Mouse (Mus musculus) CH12.LX (cell line): ENCODE results near the gene Cfap97d1. TPM values are rescaled to one million over a fixed set of nuclear protein-coding genes. Genes with fewer than 3 reads are reported as not detected.

Experiments
- DNase-seq: peaks from one replicate; pipeline ENCODE4 v3.0.0-alpha.2; 2013; ENCODE audit errors: extremely low read depth
- H3K27ac ChIP-seq: 2 replicates; pipeline ENCODE4 v1.5.1; 2012; ENCODE audit warnings: low read depth, mild to moderate bottlenecking, control low read depth, moderate library complexity; ENCODE audit not compliant: insufficient read depth
- H3K27me3 ChIP-seq: replicated peaks from 2 replicates; pipeline ENCODE3; 2012; ENCODE audit warnings: inconsistent platforms
- H3K36me3 ChIP-seq, 2 experiments: replicated peaks in 1 of 2; 2 replicates each; pipeline versions ENCODE3 to v1.6.1; 2012; ENCODE audit warnings: inconsistent platforms in 1 of 2, low read length in 1 of 2, mild to moderate bottlenecking in 1 of 2, mixed read lengths in 1 of 2, moderate library complexity in 1 of 2; ENCODE audit not compliant: control insufficient read depth in 1 of 2, insufficient read depth in 1 of 2
- H3K4me1 ChIP-seq, 2 experiments: 2 replicates each; pipeline ENCODE4 v1.6.1; 2012; ENCODE audit warnings: inconsistent platforms in 1 of 2, moderate library complexity in 1 of 2; ENCODE audit not compliant: insufficient read depth in 2 of 2, control insufficient read depth in 1 of 2
- H3K4me2 ChIP-seq: 2 replicates; pipeline ENCODE4 v1.6.1; 2012; ENCODE audit warnings: low read depth, mild to moderate bottlenecking, control low read depth; ENCODE audit not compliant: poor library complexity, insufficient read depth, severe bottlenecking
- H3K4me3 ChIP-seq, 3 experiments: fragments of 150-350 bp in 1 of 3; sonication (generic) in 1 of 3; replicated peaks in 1 of 3; 2 replicates each; pipeline versions ENCODE3 to v1.5.1; 2011 to 2012; ENCODE audit warnings: low read depth in 2 of 3, low read length in 2 of 3, mild to moderate bottlenecking in 2 of 3, moderate library complexity in 2 of 3, control low read depth in 1 of 3, improper control_type of control experiment in 1 of 3, inconsistent platforms in 1 of 3, mixed read lengths in 1 of 3; ENCODE audit not compliant: poor library complexity in 1 of 3
- H3K79me2 ChIP-seq: replicated peaks from 2 replicates; pipeline ENCODE4 v1.6.1; 2012; ENCODE audit warnings: mild to moderate bottlenecking, moderate library complexity; ENCODE audit not compliant: control insufficient read depth, poor library complexity, insufficient read depth, severe bottlenecking; ENCODE audit errors: extremely low read depth
- H3K9ac ChIP-seq: 2 replicates; pipeline ENCODE4 v1.6.1; 2012; ENCODE audit warnings: low read depth, mild to moderate bottlenecking, control low read depth, moderate library complexity; ENCODE audit not compliant: insufficient read depth
- H3K9me3 ChIP-seq: replicated peaks from 2 replicates; pipeline ENCODE3; 2012; ENCODE audit warnings: low read length, inconsistent platforms, mixed read lengths
- BHLHE40 ChIP-seq: IDR thresholded peaks from 2 replicates; pipeline ENCODE4 v1.6.1; 2011; ENCODE audit warnings: mild to moderate bottlenecking, low read depth, low read length, improper control_type of control experiment
- EP300 ChIP-seq: IDR thresholded peaks from 2 replicates; pipeline ENCODE4 v1.6.1; 2011; ENCODE audit warnings: low read length, improper control_type of control experiment
- ETS1 ChIP-seq: conservative IDR thresholded peaks from 2 replicates; pipeline ENCODE4 v1.6.1; 2012; ENCODE audit warnings: low read depth, mild to moderate bottlenecking, inconsistent platforms, low read length, improper control_type of control experiment, moderate library complexity
- HCFC1 ChIP-seq: IDR thresholded peaks from 2 replicates; pipeline ENCODE4 v1.6.1; 2012; ENCODE audit warnings: low read depth, mild to moderate bottlenecking, inconsistent platforms, low read length, improper control_type of control experiment
- IRF4 ChIP-seq: IDR thresholded peaks from 2 replicates; pipeline ENCODE4 v1.6.1; 2014; ENCODE audit warnings: low read depth, mild to moderate bottlenecking, inconsistent platforms, low read length, improper control_type of control experiment
- JUND ChIP-seq: conservative IDR thresholded peaks from 2 replicates; pipeline ENCODE4 v1.6.1; 2011; ENCODE audit warnings: low read depth, low read length, improper control_type of control experiment
- MAZ ChIP-seq: IDR thresholded peaks from 2 replicates; pipeline ENCODE4 v1.6.1; 2012; ENCODE audit warnings: low read depth, mild to moderate bottlenecking, inconsistent platforms, low read length, improper control_type of control experiment, moderate library complexity
- MEF2A ChIP-seq: IDR thresholded peaks from 2 replicates; pipeline ENCODE4 v1.6.1; 2014; ENCODE audit warnings: low read depth, mild to moderate bottlenecking, inconsistent platforms, low read length, improper control_type of control experiment, borderline replicate concordance
- MYC ChIP-seq: IDR thresholded peaks from 2 replicates; pipeline ENCODE4 v1.6.1; 2011; ENCODE audit warnings: low read depth, mild to moderate bottlenecking, improper control_type of control experiment, low read length
- NELFE ChIP-seq: IDR thresholded peaks from 2 replicates; pipeline ENCODE4 v1.6.1; 2011; ENCODE audit warnings: low read depth, low read length, improper control_type of control experiment
- POLR2AphosphoS2 ChIP-seq: IDR thresholded peaks from 2 replicates; pipeline ENCODE4 v1.6.1; 2011; ENCODE audit warnings: low read depth, low read length, improper control_type of control experiment
- SMC3 ChIP-seq: IDR thresholded peaks from 2 replicates; pipeline ENCODE4 v1.6.1; 2011; ENCODE audit warnings: low read depth, low read length, improper control_type of control experiment
- TBP ChIP-seq: conservative IDR thresholded peaks from 2 replicates; pipeline ENCODE4 v1.6.1; 2011; ENCODE audit warnings: low read depth, low read length, improper control_type of control experiment
- UBTF ChIP-seq: IDR thresholded peaks from 2 replicates; pipeline ENCODE4 v1.6.1; 2012; ENCODE audit warnings: low read depth, mild to moderate bottlenecking, inconsistent platforms, low read length, improper control_type of control experiment, moderate library complexity
- USF1 ChIP-seq: IDR thresholded peaks from 2 replicates; pipeline ENCODE4 v1.6.1; 2014; ENCODE audit warnings: low read depth, mild to moderate bottlenecking, inconsistent platforms, low read length, improper control_type of control experiment
- ZMIZ1 ChIP-seq: IDR thresholded peaks from 2 replicates; pipeline ENCODE4 v1.6.1; 2012; ENCODE audit warnings: low read depth, mild to moderate bottlenecking, inconsistent platforms, low read length, improper control_type of control experiment
- dilution Hi-C: fragments of 300-500 bp; cut with MboI; formaldehyde crosslinking; loops from 2 replicates; pipeline ENCODE4 v1.14.3; 2020; ENCODE audit warnings: low sequenced_read_pairs; ENCODE audit not compliant: extremely low pct_unique_long_range_greater_than_20kb, extremely low pct_ligation_motif_present
- in situ Hi-C: fragments of 300-500 bp; cut with MboI; formaldehyde crosslinking; loops from 3 replicates; pipeline ENCODE4 v1.14.3; 2019; ENCODE audit warnings: low sequenced_read_pairs, low pct_ligation_motif_present, low pct_unique_long_range_greater_than_20kb, mixed read lengths
- polyA plus RNA-seq: library from polyadenylated mRNA; unstranded; fragments of >175 nt; gene quantifications from 2 replicates; pipeline ENCODE4 v1.2.1, GENCODE M21; 2012; ENCODE audit warnings: low read depth; ENCODE audit not compliant: insufficient read length
- total RNA-seq, 2 experiments: library from RNA; depleted of rRNA; stranded (reverse); fragments of 300-350 nt in 1 of 2; fragments of >200 nt in 1 of 2; gene quantifications; 2 replicates each; pipeline ENCODE4 v1.2.3; 2012 to 2014

Cfap97d1 gene
- total and polyA plus RNA-seq, 3 experiments, result not detected

- TF ChIP-seq MYC (no peak), UBTF (0 out of 2 replicates have a peak, but pooled peaks have one; percentile 24), HCFC1 (no peak)
- dilution Hi-C loops (loop anchor here (10.0 kb wide), 1 partner anchor 49 kb away; no protein-coding TSS in a partner anchor), in situ Hi-C loops (no loop called here)
- Histone ChIP-seq H3K27ac (no peak overlapping the region), H3K4me3 (peak overlapping the region in 1 of 3 experiments; percentile 26), H3K9ac (no peak overlapping the region), H3K27me3 (peaks cover 86% of the 10 kb centered on the region), H3K79me2 (no peaks in the 10 kb centered on the region), H3K9me3 (peaks cover 3% of the 10 kb centered on the region), H3K4me1 (0 out of 4 replicates have a peak, but pooled peaks cover 2 to 4% of the 10 kb centered on the region in 2 experiments), H3K4me2 (peak overlapping the region; percentile 29; the same call in 1 of the 2 replicates), H3K36me3 (no peaks in the 10 kb centered on the region)
- no peak for DNase-seq
Observed at GRCm38 (mm10) chr11:101963473-101964291, 20.4 kb upstream of the Cfap97d1 start.

DNA sequence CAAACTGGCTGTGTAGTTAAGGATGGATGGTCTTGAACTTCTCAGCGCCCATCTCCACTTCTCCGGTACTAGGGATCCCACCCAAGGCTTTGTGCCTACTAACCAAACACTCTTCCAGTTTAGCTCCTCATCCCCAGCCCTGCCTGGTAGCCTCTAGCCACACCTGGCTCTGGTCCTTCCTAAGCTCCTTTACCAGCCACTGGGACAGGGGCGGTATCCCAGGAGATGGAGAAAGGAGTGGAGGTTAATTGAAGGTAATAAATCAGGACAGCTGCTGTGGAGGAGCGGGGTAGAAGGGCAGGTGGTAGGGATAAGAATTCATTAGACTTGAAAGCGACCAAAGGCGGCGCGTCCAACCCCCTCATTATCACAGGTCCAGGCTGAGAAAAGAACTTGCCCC lies 19.4 kb upstream of the Cfap97d1 start:
- Histone ChIP-seq H3K36me3 (no peaks in the 10 kb centered on the region), H3K9ac (no peak overlapping the region), H3K4me1 (0 out of 4 replicates have a peak, but pooled peaks cover 2% of the 10 kb centered on the region in 2 experiments), H3K4me2 (no peak overlapping the region), H3K4me3 (no peak overlapping the region), H3K27ac (no peak overlapping the region), H3K27me3 (peaks cover 78% of the 10 kb centered on the region), H3K79me2 (no peaks in the 10 kb centered on the region), H3K9me3 (peaks cover 3% of the 10 kb centered on the region)
- TF ChIP-seq TBP (no peak), NELFE (no peak), EP300 (no peak), JUND (no peak), MAZ (no peak), MEF2A (no peak), POLR2AphosphoS2 (no peak)
- in situ Hi-C loops (loop anchor here (5.0 kb wide), 1 partner anchor 42 kb away; no protein-coding TSS in a partner anchor), dilution Hi-C loops (loop anchor here (10.0 kb wide), 1 partner anchor 50 kb away; no protein-coding TSS in a partner anchor)
- DNase-seq, result no peak

DNA sequence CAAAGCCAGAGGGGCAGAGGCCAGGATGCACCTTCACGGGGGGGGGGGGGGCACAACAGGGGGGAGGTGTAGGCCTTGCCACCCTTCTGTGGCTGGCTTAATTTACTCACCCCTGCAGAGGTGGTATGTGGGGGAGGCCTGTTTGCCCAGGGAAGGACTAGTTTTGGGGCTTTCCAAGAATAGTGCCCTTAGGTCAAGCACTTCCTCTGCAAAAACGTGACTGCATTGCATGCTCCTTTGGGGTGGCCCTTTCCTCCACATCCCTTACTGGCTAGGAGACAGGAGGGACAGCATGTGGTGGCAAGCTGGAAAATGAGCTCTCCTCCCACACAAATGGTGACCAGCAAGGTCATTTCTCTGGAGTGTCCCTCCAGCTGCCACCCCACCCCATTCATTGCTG lies 18.5 kb upstream of the Cfap97d1 start:
- 0 out of 4 replicates have a peak, but pooled peaks cover 2% of the 10 kb centered on the region in 2 experiments for H3K4me1 ChIP-seq
- H3K36me3 ChIP-seq, result no peaks in the 10 kb centered on the region
- H3K9me3 ChIP-seq, result peaks cover 3% of the 10 kb centered on the region
- peak; percentile 26; the same call in 1 of the 2 replicates for TF ChIP-seq BHLHE40
- no peak for TF ChIP-seq ZMIZ1
- TF ChIP-seq ETS1, result no peak
- TF ChIP-seq IRF4, result no peak
- TF ChIP-seq SMC3, result no peak
- no peak for TF ChIP-seq USF1
- H3K4me3 ChIP-seq, result no peak overlapping the region
- H3K79me2 ChIP-seq, result no peaks in the 10 kb centered on the region
- peaks cover 72% of the 10 kb centered on the region for H3K27me3 ChIP-seq
- dilution Hi-C loops, result loop anchor here (10.0 kb wide), 1 partner anchor 51 kb away; no protein-coding TSS in a partner anchor
- no peak overlapping the region for H3K4me2 ChIP-seq
- H3K27ac ChIP-seq, result no peak overlapping the region
- in situ Hi-C loops, result loop anchor here (5.0 kb wide), 1 partner anchor 43 kb away; no protein-coding TSS in a partner anchor
- no peak overlapping the region for H3K9ac ChIP-seq
- DNase-seq, result no peak
